Mouse (Mus musculus) right cerebral cortex, postnatal 14 days (tissue): ENCODE results near the gene Ptpn12.
A peak's percentile ranks its signal among the peaks of the same experiment; 100 is the strongest.

Source experiments
- DNase-seq: peaks from one replicate; pipeline ENCODE4 v3.0.0; 2022

The Ptpn12 gene

GRCm38 (mm10) chr5:21017075-21017474, 38.6 kb downstream of the Ptpn12 start:
- DNase-seq: no peak

GRCm38 (mm10) chr5:21010908-21011307, 44.8 kb downstream of the Ptpn12 start:
- DNase-seq: no peak

- DNase-seq: no peak
Observed at GRCm38 (mm10) chr5:21002723-21003122, 53.0 kb downstream of the Ptpn12 start.

- DNase-seq: no peak
Observed at GRCm38 (mm10) chr5:21001622-21002315, 53.9 kb downstream of the Ptpn12 start.

GRCm38 (mm10) chr5:20998427-20998826, 57.3 kb downstream of the Ptpn12 start:
- no peak for DNase-seq

GRCm38 (mm10) chr5:20997555-20997954, 58.2 kb downstream of the Ptpn12 start:
- DNase-seq: no peak

GRCm38 (mm10) chr5:20990062-20990809, 65.5 kb downstream of the Ptpn12 start:
- DNase-seq: no peak

GRCm38 (mm10) chr5:20986271-20986670, 69.4 kb downstream of the Ptpn12 start:
- no peak for DNase-seq

- no peak for DNase-seq
Observed at GRCm38 (mm10) chr5:20983505-20983904, 72.2 kb downstream of the Ptpn12 start.

GRCm38 (mm10) chr5:20974690-20975089, 81.0 kb downstream of the Ptpn12 start:
- no peak for DNase-seq

GRCm38 (mm10) chr5:20973999-20974398, 81.7 kb downstream of the Ptpn12 start:
- DNase-seq: no peak

GRCm38 (mm10) chr5:20973069-20973468, 82.6 kb downstream of the Ptpn12 start:
- no peak for DNase-seq

GRCm38 (mm10) chr5:20968963-20969362, 86.7 kb downstream of the Ptpn12 start:
- peak; percentile 19 for DNase-seq

GRCm38 (mm10) chr5:20968493-20968892, 87.2 kb downstream of the Ptpn12 start:
- no peak for DNase-seq

GRCm38 (mm10) chr5:20967942-20968341, 87.8 kb downstream of the Ptpn12 start:
- no peak for DNase-seq

- no peak for DNase-seq
Observed at GRCm38 (mm10) chr5:20964446-20964845, 91.3 kb downstream of the Ptpn12 start.

GRCm38 (mm10) chr5:20963295-20963694, 92.4 kb downstream of the Ptpn12 start:
- no peak for DNase-seq

- no peak for DNase-seq
Observed at GRCm38 (mm10) chr5:20960927-20961326, 94.8 kb downstream of the Ptpn12 start.

GRCm38 (mm10) chr5:20956298-20956697, 99.4 kb downstream of the Ptpn12 start, which contains the start of gene Rsbn1l:
TSS of gene Rsbn1l (minus strand) at chr5:20956398.
- DNase-seq: no peak

GRCm38 (mm10) chr5:20955114-20955835, 100.4 kb downstream of the Ptpn12 start:
- no peak for DNase-seq

- DNase-seq: no peak
Observed at GRCm38 (mm10) chr5:20952337-20952925, 103.3 kb downstream of the Ptpn12 start.

- peak; percentile 90 for DNase-seq
Observed at GRCm38 (mm10) chr5:20951666-20952281, 103.9 kb downstream of the Ptpn12 start.
